Mouse (Mus musculus): ENCODE results near the gene Olfr748.
"Not testable (repeated sequence)": the region's sequence is repeated elsewhere in the genome, so short reads cannot be mapped to it uniquely, and the experiment has no call there.

Gene Olfr748

DNA sequence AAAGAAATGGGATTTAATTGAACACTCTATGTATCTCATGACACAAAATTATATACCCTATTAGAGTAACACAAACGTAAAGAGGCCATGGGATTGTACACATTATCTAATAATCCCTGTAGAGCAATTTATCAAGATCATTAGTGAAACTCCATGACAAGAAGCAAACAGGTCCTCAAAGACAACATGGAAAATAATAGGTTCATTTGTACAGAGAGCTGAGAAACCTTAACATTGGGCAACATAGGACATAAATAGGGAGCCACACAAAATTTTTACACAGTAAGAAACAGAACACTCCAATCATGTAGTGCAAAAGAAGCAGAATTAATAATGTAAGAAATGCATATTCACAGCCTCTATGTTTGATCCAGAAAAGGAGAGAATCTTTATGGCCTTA is at the start of gene Olfr748:
Gene Olfr748 (plus strand): TSS at position 301 of the 400 bp plus-strand sequence.
- no peak for DNase-seq

DNA sequence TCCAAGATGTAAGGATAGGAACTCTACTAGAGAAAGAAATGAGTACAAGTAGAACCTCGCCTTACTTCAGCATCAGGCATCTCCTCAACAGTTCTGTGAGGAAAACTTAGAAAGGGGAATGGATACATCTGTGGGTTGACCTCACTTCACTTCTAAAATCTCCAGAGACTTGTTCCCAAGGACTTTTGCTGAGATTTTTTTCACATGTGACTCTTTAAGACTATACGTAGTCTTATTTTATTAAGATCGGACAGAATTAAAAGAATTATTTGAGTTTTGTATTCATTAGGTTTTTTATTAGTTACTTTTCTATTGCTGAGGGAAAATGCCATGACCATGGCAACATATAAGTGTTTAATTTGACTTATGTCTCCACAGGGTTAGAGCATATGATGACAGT is 14.1 kb upstream of the Olfr748 start, which contains the start of gene Olfr747:
Gene Olfr747 (minus strand): TSS at position 101 of the 400 bp plus-strand sequence.
- no peak for DNase-seq

DNA sequence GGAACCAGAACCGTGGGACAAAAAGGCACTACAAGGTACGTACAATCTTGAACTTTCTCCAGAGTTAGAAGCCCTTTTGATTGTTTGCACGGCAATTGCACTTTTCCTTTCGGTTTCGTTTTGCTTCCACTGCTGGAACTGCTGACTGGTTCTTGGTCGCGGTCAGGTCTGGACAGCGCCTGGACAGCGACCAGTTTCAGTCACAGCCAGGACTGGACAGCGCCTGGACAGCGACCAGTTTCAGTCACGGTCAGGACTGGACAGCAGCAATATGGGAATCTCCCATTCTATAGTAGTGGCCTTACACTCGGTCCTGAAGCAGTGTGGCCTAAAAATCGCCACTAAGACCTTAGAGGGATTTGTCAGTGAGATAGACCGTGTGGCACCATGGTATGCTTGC is 12.7 kb downstream of the Olfr748 start:
- DNase-seq, result not testable (repeated sequence)

DNA sequence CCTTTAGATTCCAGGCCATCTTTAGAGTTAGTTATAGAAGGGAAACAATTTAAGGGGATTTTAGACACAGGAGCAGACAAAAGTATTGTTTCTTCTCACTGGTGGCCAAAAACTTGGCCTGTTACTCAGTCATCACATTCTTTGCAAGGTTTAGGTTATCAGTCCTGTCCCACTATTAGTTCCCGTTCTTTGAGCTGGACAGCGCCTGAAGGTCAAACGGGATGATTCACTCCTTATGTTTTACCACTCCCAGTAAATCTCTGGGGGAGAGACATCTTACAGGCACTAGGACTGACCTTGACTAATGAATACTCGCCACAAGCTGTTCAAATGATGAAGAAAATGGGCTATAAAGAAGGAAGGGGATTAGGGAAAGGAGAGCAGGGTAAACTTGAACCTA is 15.2 kb downstream of the Olfr748 start:
- not testable (repeated sequence) for DNase-seq

DNA sequence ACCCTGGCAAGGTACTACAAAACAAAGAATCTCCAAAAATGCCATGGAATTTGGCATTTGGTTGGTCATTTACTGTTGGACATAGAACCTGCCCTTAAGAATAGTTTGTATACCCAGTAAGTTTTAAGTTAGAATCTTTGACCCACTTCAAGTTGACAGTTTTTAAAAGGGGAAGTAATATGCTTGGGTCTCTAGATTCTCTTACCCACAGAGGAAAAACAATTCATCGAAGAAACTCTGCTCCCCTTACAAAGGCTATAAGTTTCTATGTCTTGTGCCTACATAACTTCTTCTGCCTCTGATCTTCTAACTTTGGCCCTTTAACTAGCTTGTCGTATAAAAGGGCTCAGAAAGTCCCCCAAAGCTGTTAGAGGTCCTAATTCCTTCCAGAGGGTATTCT is 33.2 kb downstream of the Olfr748 start:
- DNase-seq, result no peak

DNA sequence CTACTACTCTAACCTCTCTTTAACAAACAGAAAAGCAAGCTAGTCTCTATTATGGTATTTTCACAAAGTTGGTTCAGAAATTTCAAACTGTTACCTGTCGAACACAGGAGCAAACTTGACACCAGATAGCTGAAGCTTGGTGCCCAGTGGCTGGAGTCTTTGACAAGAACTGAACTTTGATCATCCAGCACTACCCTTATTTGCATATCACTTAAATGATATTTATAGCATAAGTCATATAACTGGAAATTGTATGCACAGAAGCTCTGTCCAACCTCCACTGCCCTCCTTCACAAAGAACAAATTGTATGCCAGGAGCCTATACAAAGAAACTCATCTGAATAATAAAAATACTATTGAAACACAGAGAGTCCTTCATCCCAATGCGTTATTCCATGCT is 34.4 kb downstream of the Olfr748 start:
- no peak for DNase-seq

DNA sequence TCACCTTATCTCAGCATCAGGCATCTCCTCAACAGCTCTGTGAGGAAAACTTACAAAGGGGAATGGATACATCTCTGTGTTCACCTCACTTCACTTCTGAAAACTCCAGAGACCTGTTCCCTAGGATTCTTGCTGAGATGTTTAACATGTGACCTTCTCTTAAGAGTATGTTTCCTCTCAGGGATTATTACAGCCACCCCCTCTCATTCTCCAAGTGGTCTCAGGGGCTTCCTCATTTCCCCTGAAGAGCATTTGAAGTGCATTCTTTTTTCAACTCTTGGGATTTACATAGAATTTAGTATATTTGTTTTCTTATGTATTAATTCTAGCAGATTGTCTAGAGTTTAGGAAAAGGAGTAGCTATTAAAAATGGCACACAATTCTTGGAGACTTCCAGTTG is 37.8 kb downstream of the Olfr748 start, which contains the start of gene Olfr749:
Gene Olfr749 (minus strand): TSS at position 101 of the 400 bp plus-strand sequence.
- no peak for DNase-seq

DNA sequence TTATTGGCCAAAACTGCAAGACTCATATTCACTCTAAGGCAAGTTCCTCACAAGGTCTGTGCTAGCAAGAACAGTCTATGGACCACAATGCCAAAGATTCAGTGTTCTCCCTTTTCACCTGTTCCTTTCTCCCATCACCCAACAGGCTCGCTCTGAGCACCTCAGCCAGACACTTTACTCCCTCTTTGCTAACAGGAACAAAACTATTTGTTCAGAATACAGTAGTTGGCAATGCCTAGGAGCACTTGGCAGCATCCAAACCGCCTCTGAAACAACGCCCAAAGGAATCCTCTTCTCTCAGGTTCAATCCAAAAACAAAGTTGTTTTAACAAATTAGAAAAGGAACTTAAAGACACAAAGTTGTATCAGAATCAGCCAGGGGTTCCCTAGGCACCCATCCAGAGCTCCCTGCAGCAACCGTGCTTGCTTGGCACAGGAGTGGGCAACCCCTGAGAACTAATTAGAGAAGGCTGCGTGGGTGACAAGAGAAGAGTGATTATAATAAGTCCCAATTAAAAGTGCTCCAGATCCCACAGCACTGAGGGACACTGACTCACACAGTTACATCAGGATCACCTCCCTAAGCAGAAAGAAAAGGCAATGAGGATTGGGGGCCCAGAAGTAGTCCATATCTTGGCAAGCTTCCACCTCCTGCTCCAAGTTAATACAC is 51.4 kb downstream of the Olfr748 start:
- DNase-seq, result peak; percentile 21
